Comparison of ENCODE assay signal across 12 mouse cellular contexts in genomic region chr6:39875186-39875585, GRCm38 (mm10). TPM values are rescaled to one million over a fixed set of nuclear protein-coding genes. Genes with fewer than 3 reads are reported as not detected.
A peak's percentile ranks its signal among the peaks of the same experiment; 100 is the strongest.
DNase-seq lines count a peak whose midpoint lies in the region; ATAC-seq lines count a peak whose summit lies in the region.
"Had no signal": no experiment of that assay in that cellular context is flagged by ENCODE, and none has a peak within 500 bp of the region (broad histone marks: within the 10 kb centered on the region; RNA-seq: fewer than 3 reads in every experiment).

No protein-coding gene starts in this region.

- H3K36me3 ChIP-seq in midbrain, embryonic 11.5 days (ENCODE audit: control insufficient read depth, insufficient read depth, low read length): no peaks in the 10 kb centered on the region
- H3K36me3 ChIP-seq: limb, embryonic 13.5 days had no signal

- H3K4me2 ChIP-seq in midbrain, embryonic 11.5 days: peak overlapping the region; percentile 97
- H3K4me2 ChIP-seq: limb, embryonic 13.5 days had no signal

- peaks cover 12% of the 10 kb centered on the region for H3K4me1 ChIP-seq in midbrain, embryonic 11.5 days (ENCODE audit: control insufficient read depth, insufficient read depth, low read length)

- peak overlapping the region; percentile 1; the same call in 1 of the 2 replicates for H3K4me3 ChIP-seq in midbrain, embryonic 11.5 days (ENCODE audit: low read depth, low read length)
- H3K4me3 ChIP-seq: limb, embryonic 13.5 days had no signal

- WGBS in midbrain, embryonic 11.5 days: 50% methylated on average over 4 of the region's 4 CpGs

- peak; percentile 13 for DNase-seq in cerebellum, adult 8-10 months
- no peak for DNase-seq in cerebellum, postnatal 36 days
- DNase-seq in right cerebral cortex, postnatal 10 days (ENCODE audit: low spot score in 2 of 2): peak; percentile 44 to 56
- no peak for DNase-seq in right cerebral cortex, postnatal 25 days
- DNase-seq in midbrain, embryonic 11.5 days (ENCODE audit: low spot score, missing footprints): peak; percentile 85
- peak; percentile 48 for DNase-seq in retina, postnatal 1 day
- DNase-seq in heart, adult 11 months: no peak
- no peak for DNase-seq in T-cell, adult 2 months (ENCODE audit: low spot score)
- DNase-seq: adrenal gland, adult 2 months; kidney, postnatal 14 days; lung, postnatal 10 days had no signal

- H3K9me3 ChIP-seq in midbrain, embryonic 11.5 days (ENCODE audit: control insufficient read depth, low read length): no peaks in the 10 kb centered on the region
- H3K9me3 ChIP-seq: limb, embryonic 13.5 days had no signal

- no peak overlapping the region for H3K27ac ChIP-seq in midbrain, embryonic 11.5 days (ENCODE audit: low read depth, low read length)
- H3K27ac ChIP-seq: limb, embryonic 13.5 days had no signal

- no peak for ATAC-seq in midbrain, embryonic 11.5 days (ENCODE audit: low FRiP score)

- peaks cover 2% of the 10 kb centered on the region; the same call in 1 of the 2 replicates for H3K27me3 ChIP-seq in midbrain, embryonic 11.5 days (ENCODE audit: control insufficient read depth, insufficient read depth, low read length)

- H3K9ac ChIP-seq in midbrain, embryonic 11.5 days (ENCODE audit: low read length): 0 out of 2 replicates have a peak overlapping the region, but pooled peaks have one; percentile 14
- H3K9ac ChIP-seq: limb, embryonic 13.5 days had no signal

RNA-seq across cellular contexts. Expression of gene Tmem178b, which starts 2.1 kb away (rescaled TPM):
- 7.1 and 9.0 TPM in 2 replicates for polyA plus RNA-seq in midbrain, embryonic 11.5 days (2014; fragmentation: Nextera tagmentation; extraction: Ambion mirVana)

Comparison
In these comparisons a context has a peak if more than half of its experiments do, and no peak if none do; other contexts are left out.
1. DNase-seq: peak in cerebellum, adult 8-10 months (single experiment), right cerebral cortex, postnatal 10 days (2 of 2), midbrain, embryonic 11.5 days (single experiment) and retina, postnatal 1 day (single experiment); none in cerebellum, postnatal 36 days (0 of 2), right cerebral cortex, postnatal 25 days (single experiment), heart, adult 11 months (single experiment) and T-cell, adult 2 months (single experiment).